Mouse (Mus musculus) kidney, embryonic 16.5 days (tissue): ENCODE measurements at regions not wholly inside any gene's neighbourhood (a gene's known extent, or its start where the extent isn't known, plus 50 kb on each side); places are given as distances from the start of the nearest gene placed in this dataset.

Experiments
- ATAC-seq: fragments of 200-750 bp; cut with Nextera tagmentation; 2 replicates; pipeline ENCODE4 v1.8.0; 2017; ENCODE audit warnings: moderate TSS enrichment; ENCODE audit not compliant: low FRiP score, low TSS enrichment
- H3K27ac ChIP-seq: fragments of 300-500 bp; sonication (generic); 2 replicates; pipeline ENCODE4 v1.5.1; 2014; ENCODE audit warnings: low read length
- H3K27me3 ChIP-seq: fragments of 300-500 bp; sonication (generic); 2 replicates; pipeline ENCODE4 v1.6.1; 2014; ENCODE audit warnings: low read length, control low read depth, mixed read lengths; ENCODE audit not compliant: insufficient read depth
- H3K36me3 ChIP-seq: fragments of 300-500 bp; sonication (generic); 2 replicates; pipeline ENCODE4 v1.6.1; 2014; ENCODE audit warnings: low read length, control low read depth, mixed read lengths; ENCODE audit not compliant: insufficient read depth
- H3K4me1 ChIP-seq: fragments of 300-500 bp; sonication (generic); 2 replicates; pipeline ENCODE4 v1.6.1; 2014; ENCODE audit warnings: low read length, control low read depth, mixed read lengths; ENCODE audit not compliant: insufficient read depth
- H3K4me2 ChIP-seq: fragments of 300-500 bp; sonication (generic); replicated peaks from 2 replicates; pipeline ENCODE4 v1.6.1; 2014; ENCODE audit warnings: low read depth, low read length
- H3K4me3 ChIP-seq: fragments of 300-500 bp; sonication (generic); 2 replicates; pipeline ENCODE4 v1.5.1; 2014; ENCODE audit warnings: mild to moderate bottlenecking, low read length
- H3K9ac ChIP-seq: fragments of 300-500 bp; sonication (generic); replicated peaks from 2 replicates; pipeline ENCODE4 v1.6.1; 2014; ENCODE audit warnings: low read length
- H3K9me3 ChIP-seq: fragments of 300-500 bp; sonication (generic); 2 replicates; pipeline ENCODE4 v1.6.1; 2016; ENCODE audit warnings: low read length, control low read depth
- WGBS: fragments of 180-500 bp; shearing (Covaris S2); extraction: QIAGEN DNeasy Blood & Tissue Kit; methylation state at CpG from one replicate; pipeline ENCODE4 v1.1.7; 2014; 5-methylcytosine and 5-hydroxymethylcytosine counted together

DNA sequence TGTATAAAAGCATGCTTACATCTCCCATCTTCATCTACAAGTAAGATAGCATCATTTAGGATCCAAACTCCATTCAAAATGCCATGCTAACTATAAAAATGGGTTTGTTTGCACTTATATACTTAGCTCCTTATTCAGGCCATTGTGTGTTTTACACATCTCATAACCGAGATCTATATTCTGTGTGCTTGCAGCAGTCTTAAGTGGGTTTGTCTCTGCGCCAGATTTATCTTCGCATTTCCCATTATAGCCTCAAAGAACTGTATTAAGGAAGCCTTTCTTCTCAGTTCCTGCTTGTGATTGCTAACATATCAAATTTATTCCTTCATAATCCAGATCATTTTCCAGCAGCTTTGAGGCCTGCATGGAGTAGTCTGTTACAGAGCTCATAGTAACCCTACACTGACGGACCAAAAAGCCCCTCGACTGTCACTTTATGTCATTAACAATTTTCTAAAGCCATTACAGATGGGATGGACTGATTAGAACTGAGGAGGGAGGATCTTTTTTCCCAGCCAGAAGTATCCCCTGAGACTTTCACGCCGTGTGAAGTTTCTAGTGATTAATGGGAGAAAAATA, 607.6 kb downstream of the Gm43517 start:
- H3K4me3 ChIP-seq: no peak overlapping the region
- H3K36me3 ChIP-seq: no peaks in the 10 kb centered on the region
- ATAC-seq: no peak
- H3K9ac ChIP-seq: no peak overlapping the region
- H3K4me1 ChIP-seq: 0 out of 2 replicates have a peak, but pooled peaks cover 3% of the 10 kb centered on the region
- 43% methylated on average over 7 of the region's 7 CpGs for WGBS
- no peaks in the 10 kb centered on the region for H3K27me3 ChIP-seq
- no peaks in the 10 kb centered on the region for H3K9me3 ChIP-seq
- H3K4me2 ChIP-seq: no peak overlapping the region
- no peak overlapping the region for H3K27ac ChIP-seq

DNA sequence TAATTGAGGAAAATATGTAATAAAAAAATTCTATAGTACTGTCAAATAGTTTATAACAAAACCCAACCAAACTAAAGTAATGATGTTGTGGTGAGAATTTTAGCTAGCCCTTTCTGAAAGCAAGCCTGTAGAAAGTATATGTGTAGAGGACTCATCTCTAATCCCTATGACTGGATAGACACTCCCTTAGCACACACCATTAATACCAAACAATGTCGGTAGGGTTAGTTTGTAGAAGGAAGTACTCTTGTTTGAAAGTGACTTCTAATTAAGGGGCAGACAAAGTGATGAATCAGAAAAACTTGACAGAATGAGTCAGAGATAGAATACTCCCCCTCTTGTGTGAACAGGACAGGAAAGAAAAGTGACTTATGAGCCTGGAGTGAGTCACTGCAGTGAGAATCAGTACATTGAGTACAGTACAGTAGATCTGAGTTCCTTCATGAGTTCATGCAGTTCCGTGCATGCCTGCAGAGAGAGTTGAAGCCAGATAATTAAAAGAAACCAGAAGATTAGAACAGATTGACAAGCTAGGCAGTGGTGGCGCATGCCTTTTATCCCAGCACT, 610.0 kb downstream of the Prkd1 start:
- H3K36me3 ChIP-seq: no peaks in the 10 kb centered on the region
- no peaks in the 10 kb centered on the region for H3K9me3 ChIP-seq
- no peak overlapping the region for H3K4me3 ChIP-seq
- no peak overlapping the region for H3K27ac ChIP-seq
- ATAC-seq: no peak
- no peaks in the 10 kb centered on the region for H3K27me3 ChIP-seq
- no peak overlapping the region for H3K9ac ChIP-seq
- WGBS: 81% methylated on average over 3 of the region's 3 CpGs
- H3K4me2 ChIP-seq: no peak overlapping the region
- H3K4me1 ChIP-seq: no peaks in the 10 kb centered on the region

DNA sequence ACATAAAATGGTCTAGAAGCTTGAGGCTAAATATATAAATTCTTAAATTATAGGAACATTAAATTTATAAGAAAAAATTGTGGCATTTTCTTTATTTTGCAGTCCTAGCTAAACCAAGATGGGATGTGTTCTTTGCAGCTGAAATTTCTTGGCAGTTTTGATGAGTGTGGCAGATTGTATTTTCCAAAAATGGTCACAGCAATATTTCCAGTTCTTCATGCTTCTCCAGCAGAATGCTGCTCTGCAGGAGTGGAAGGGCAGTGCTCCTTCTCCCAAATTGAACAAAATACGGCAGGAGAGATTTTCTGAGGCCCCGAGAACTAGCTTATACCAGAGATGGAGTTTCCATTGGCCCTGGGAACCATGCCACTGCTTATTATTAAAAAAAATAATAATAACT, 587.6 kb downstream of the Prkd1 start:
- H3K27me3 ChIP-seq: no peaks in the 10 kb centered on the region
- H3K36me3 ChIP-seq: no peaks in the 10 kb centered on the region
- H3K4me1 ChIP-seq: no peaks in the 10 kb centered on the region
- ATAC-seq: no peak
- 90% methylated on average over 2 of the region's 2 CpGs for WGBS
- H3K4me3 ChIP-seq: no peak overlapping the region
- H3K9me3 ChIP-seq: no peaks in the 10 kb centered on the region
- no peak overlapping the region for H3K9ac ChIP-seq
- no peak overlapping the region for H3K4me2 ChIP-seq
- H3K27ac ChIP-seq: no peak overlapping the region

DNA sequence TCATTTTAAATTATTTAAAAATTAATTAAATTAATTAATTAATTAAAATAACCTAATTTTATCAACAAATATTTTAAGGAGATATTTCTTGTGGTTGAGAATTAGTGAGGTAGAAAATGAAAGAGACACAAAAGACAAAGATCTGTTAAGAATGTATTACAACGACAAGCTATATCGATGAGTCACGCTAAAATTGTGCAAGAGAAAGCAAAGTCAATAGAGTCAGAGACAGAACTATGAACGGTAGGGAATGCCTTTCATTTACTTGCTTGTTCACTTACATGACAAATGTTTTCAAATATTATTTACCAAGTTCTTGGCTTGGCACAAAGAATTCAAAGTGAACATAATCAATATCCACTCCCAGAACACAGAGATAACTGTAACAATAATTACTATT, 582.5 kb downstream of the Prkd1 start:
- H3K36me3 ChIP-seq: no peaks in the 10 kb centered on the region
- no peaks in the 10 kb centered on the region for H3K27me3 ChIP-seq
- no peak overlapping the region for H3K9ac ChIP-seq
- H3K4me1 ChIP-seq: no peaks in the 10 kb centered on the region
- no peak overlapping the region for H3K4me3 ChIP-seq
- H3K27ac ChIP-seq: no peak overlapping the region
- H3K4me2 ChIP-seq: no peak overlapping the region
- WGBS: 97% methylated on average over 4 of the region's 4 CpGs
- H3K9me3 ChIP-seq: no peaks in the 10 kb centered on the region
- no peak for ATAC-seq

DNA sequence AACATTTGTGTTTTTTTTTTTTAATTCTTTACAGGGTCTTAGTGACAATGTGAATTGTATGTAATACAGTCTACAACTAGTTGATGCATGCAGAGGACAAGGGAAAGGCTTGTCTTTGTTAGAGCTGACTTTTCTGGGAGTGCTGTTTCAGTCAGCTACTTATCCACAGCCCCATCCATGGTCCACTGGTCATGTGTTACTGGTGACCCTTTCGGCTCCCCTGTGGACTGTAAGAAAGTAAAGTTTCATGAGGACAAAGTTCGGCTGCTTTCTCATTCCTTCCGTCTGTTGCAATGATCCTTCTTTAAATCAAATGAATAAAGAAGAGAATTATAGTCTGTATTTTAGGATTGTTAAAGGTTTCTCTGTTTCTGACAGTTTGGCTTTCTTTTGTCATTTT, 577.1 kb downstream of the Prkd1 start:
- Histone ChIP-seq H3K4me3 (no peak overlapping the region), H3K9me3 (no peaks in the 10 kb centered on the region), H3K36me3 (no peaks in the 10 kb centered on the region), H3K4me2 (no peak overlapping the region), H3K27ac (no peak overlapping the region), H3K9ac (no peak overlapping the region), H3K27me3 (no peaks in the 10 kb centered on the region), H3K4me1 (no peaks in the 10 kb centered on the region)
- peak; percentile 65; the same call in 1 of the 2 replicates for ATAC-seq
- WGBS: 18% methylated on average over 3 of the region's 3 CpGs

DNA sequence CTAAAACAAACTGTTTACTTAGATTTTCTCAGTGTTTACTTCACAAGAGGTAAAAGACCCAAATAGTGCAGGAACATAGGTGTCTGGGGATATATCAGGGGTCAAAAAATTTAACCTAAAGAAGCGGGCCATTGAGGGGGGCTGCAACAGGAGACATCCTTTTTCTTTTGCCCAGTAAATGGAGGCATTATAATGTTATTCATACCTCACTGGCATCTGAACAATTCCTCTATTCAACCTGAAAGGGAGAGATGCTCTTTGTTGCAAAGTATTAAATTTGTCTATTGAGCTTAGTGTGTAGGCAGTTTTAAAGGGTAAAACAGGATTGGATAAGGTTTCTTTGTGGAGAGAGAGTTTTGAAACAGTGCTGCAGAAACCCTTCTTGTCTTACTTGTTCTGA, 576.5 kb downstream of the Prkd1 start:
- no peak for ATAC-seq
- no peak overlapping the region for H3K9ac ChIP-seq
- no peaks in the 10 kb centered on the region for H3K4me1 ChIP-seq
- H3K36me3 ChIP-seq: no peaks in the 10 kb centered on the region
- no peaks in the 10 kb centered on the region for H3K27me3 ChIP-seq
- H3K4me2 ChIP-seq: no peak overlapping the region
- H3K27ac ChIP-seq: no peak overlapping the region
- no peak overlapping the region for H3K4me3 ChIP-seq
- WGBS: 63% methylated on average over 1 of the region's 1 CpGs
- no peaks in the 10 kb centered on the region for H3K9me3 ChIP-seq

DNA sequence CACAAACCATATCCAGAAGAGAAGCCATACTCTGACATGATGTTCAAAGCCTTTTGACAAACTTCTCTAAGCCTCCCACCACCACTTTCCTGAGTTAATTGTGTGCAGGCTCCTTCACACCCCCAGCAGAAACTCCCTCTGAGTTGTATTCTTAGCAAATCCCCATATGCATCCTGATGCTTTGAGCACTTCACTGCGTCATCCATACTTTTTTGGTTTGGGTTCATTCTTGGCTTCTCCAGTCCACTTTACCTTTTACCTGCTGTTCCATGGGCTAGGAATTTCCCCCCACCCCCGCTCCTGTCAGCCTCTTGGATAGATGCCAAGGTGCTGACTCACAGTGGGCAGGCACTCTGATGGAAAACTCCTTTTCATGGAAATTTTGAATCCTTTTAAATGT, 575.2 kb downstream of the Prkd1 start:
- no peak for ATAC-seq

DNA sequence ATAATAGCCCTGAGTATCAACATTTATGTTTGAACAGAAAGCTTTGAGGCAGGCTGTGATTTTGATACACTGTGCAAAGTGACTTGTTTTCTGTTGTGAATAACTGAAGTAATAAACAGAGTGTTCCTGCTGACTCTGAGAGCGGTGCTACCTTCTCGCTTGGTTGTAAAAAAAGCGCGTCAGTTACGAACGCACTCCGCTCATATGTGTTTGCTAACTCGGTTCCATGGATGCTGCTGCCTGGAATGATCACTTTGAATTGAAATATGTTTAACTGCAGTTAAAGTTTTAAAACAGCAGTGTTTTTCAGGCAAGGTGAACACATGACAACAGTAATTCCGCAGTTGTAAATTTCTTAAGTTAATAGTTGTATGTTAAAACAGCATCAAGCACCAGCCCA, 567.7 kb downstream of the Prkd1 start:
- H3K4me2 ChIP-seq: no peak overlapping the region
- H3K9ac ChIP-seq: no peak overlapping the region
- no peak for ATAC-seq
- no peaks in the 10 kb centered on the region for H3K27me3 ChIP-seq
- H3K27ac ChIP-seq: no peak overlapping the region
- no peak overlapping the region for H3K4me3 ChIP-seq
- H3K4me1 ChIP-seq: no peaks in the 10 kb centered on the region
- H3K36me3 ChIP-seq: no peaks in the 10 kb centered on the region
- no peaks in the 10 kb centered on the region for H3K9me3 ChIP-seq
- 89% methylated on average over 9 of the region's 9 CpGs for WGBS

More for the DNA sequence above, 575.2 kb downstream of the Prkd1 start:
- no peaks in the 10 kb centered on the region for H3K36me3 ChIP-seq
- no peaks in the 10 kb centered on the region for H3K9me3 ChIP-seq
- H3K4me2 ChIP-seq: no peak overlapping the region
- no peaks in the 10 kb centered on the region for H3K4me1 ChIP-seq
- WGBS: 63% methylated on average over 2 of the region's 2 CpGs
- H3K4me3 ChIP-seq: no peak overlapping the region
- H3K27ac ChIP-seq: no peak overlapping the region
- no peaks in the 10 kb centered on the region for H3K27me3 ChIP-seq
- no peak overlapping the region for H3K9ac ChIP-seq

DNA sequence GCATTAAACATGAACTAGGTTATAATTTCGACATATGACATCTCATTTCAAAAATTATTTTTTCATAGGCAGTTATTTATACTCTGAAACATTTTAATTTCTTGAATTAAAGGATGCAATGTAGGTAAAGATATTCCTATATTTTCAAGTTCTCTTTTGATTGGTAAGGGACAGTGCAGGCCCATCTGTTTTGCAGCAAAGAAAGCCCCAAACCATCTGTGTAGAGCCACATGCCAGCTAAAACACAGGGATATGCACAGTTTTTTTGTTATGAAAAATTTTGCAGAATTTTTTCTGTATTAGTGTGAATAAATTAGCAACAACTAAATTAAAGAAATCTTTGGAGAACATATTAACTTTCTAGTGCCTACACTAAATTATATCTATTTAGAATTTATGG, 567.3 kb downstream of the Prkd1 start:
- Histone ChIP-seq H3K9ac (no peak overlapping the region), H3K9me3 (no peaks in the 10 kb centered on the region), H3K27me3 (no peaks in the 10 kb centered on the region), H3K4me1 (no peaks in the 10 kb centered on the region), H3K4me2 (no peak overlapping the region), H3K36me3 (no peaks in the 10 kb centered on the region), H3K27ac (no peak overlapping the region), H3K4me3 (no peak overlapping the region)
- ATAC-seq: no peak
- WGBS: 68% methylated on average over 1 of the region's 1 CpGs

DNA sequence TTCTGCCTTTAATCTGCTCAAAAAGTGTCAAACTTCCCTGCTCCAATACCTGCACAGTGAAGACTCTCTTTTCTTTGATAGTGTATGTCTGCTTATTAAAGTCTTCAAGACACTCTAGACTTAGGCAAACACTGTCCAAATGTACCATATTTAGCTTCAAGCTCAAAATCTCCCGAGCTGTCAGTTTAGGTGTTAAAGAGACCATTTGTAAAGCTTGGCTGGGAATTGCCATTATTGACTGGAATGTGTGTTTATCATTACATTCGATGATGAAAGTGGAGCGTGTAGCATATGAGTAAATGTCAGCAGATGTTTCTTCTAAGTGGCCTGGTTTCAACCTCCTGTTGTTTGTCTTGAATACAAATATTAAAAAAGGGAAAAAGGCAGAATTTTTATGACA, 564.4 kb downstream of the Prkd1 start:
- Histone ChIP-seq H3K27ac (no peak overlapping the region), H3K9me3 (no peaks in the 10 kb centered on the region), H3K27me3 (no peaks in the 10 kb centered on the region), H3K9ac (no peak overlapping the region), H3K4me3 (no peak overlapping the region), H3K4me2 (no peak overlapping the region), H3K36me3 (no peaks in the 10 kb centered on the region), H3K4me1 (no peaks in the 10 kb centered on the region)
- WGBS: 53% methylated on average over 3 of the region's 3 CpGs
- ATAC-seq: no peak
